Mouse (Mus musculus) G1E (cell line): ENCODE data around the gene Plod3.

ENCODE experiments used
- CTCF ChIP-seq: IDR thresholded peaks from 2 replicates; pipeline ENCODE4 v1.5.1; 2012; ENCODE audit warnings: low read depth, low read length, inconsistent platforms, mixed read lengths
- TAL1 ChIP-seq: conservative IDR thresholded peaks from 2 replicates; pipeline ENCODE4 v1.6.1; 2012; ENCODE audit warnings: low read depth, low read length, inconsistent platforms, mixed read lengths

DNA sequence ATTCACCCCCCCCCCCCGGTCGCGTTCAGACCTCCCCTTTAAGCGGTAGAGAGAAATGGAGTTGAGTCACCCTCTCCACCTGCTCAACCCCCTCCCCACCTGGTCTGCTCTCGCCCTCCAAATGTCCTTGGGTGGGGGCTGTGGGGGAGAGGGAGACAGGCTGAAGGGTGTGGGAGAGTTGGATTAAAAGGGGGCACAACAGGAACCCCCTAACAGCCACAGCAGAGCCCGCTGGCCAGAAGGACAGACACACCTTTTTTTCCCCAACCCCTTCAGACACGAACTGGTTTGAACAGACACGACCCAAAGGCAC, 42.4 kb downstream of the Plod3 start:
- TF ChIP-seq CTCF (no peak), TAL1 (no peak)
